Mouse (Mus musculus): ENCODE results near the gene Ifna7. TPM values are rescaled to one million over a fixed set of nuclear protein-coding genes. Genes with fewer than 3 reads are reported as not detected.

Ifna7 gene
- polyA plus RNA-seq, 1 experiment, result not detected

DNA sequence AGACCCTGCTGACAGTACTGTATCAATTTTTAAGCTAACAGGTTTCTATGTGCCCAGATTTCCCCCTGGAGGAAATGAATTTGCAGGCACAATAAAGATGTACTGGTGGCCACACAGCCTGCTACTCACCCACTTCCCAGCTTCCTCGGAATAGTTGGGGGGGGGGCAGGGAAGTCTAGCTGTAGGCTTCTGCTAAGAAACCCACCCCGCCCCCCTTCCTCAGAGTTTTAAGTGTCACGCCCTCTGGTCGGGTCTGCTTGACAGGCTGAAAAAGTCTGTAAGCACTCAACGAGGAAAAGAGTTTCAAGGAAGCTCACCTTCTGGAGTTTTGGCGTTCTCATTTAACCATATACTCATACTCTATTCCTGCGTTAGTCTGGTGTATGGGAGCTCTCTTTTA lies 47.3 kb downstream of the Ifna7 start:
- no peaks in the 10 kb centered on the region for H3K4me1 ChIP-seq (ENCODE audit: control insufficient read depth, insufficient read depth, low read length)
- H3K27ac ChIP-seq (ENCODE audit: insufficient read depth, low read length), result no peak overlapping the region
- H3K36me3 ChIP-seq (ENCODE audit: control insufficient read depth, insufficient read depth, low read length, poor library complexity, severe bottlenecking), result no peaks in the 10 kb centered on the region
- H3K9ac ChIP-seq (ENCODE audit: low read depth, poor library complexity, severe bottlenecking), result no peak overlapping the region
- H3K9me3 ChIP-seq (replicated peaks; ENCODE audit: control insufficient read depth, insufficient read depth, low read length, poor library complexity, severe bottlenecking), result no peaks in the 10 kb centered on the region
- TF ChIP-seq EP300 (IDR thresholded peaks at IDR 0.05; ENCODE audit: insufficient read depth, low read depth, low read length) (no peak), CTCF (IDR thresholded peaks at IDR 0.05; ENCODE audit: low read depth, low read length) (no peak), POLR2A (IDR thresholded peaks at IDR 0.05; ENCODE audit: insufficient read depth, low read length) (no peak)
- no peaks in the 10 kb centered on the region for H3K27me3 ChIP-seq (ENCODE audit: control insufficient read depth, insufficient read depth, low read length, poor library complexity, severe bottlenecking)
- H3K4me3 ChIP-seq (ENCODE audit: low read depth, low read length), result no peak overlapping the region

DNA sequence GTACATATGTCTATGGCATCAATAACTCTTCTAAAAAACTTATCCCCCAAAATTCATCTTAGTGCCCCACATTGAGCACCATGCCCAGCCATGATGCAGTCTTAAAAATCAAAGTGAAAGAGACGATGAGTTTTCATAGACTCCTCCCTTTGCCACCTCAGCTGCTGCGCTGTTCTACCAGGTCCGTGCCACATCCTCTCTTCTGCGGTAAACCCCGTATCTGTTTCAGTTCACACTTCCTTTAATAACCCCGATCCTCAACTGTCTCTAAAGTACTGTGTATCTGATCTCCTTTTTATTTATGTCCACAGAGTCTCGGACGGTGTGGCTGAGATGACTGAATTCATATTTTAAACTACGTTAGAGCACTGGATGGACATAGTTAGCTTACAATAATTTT lies 48.6 kb downstream of the Ifna7 start:
- no peak overlapping the region for H3K27ac ChIP-seq (ENCODE audit: insufficient read depth, low read length)
- no peaks in the 10 kb centered on the region for H3K36me3 ChIP-seq (ENCODE audit: control insufficient read depth, insufficient read depth, low read length, poor library complexity, severe bottlenecking)
- no peak for TF ChIP-seq POLR2A (IDR thresholded peaks at IDR 0.05; ENCODE audit: insufficient read depth, low read length)
- no peak for TF ChIP-seq CTCF (IDR thresholded peaks at IDR 0.05; ENCODE audit: low read depth, low read length)
- TF ChIP-seq EP300 (IDR thresholded peaks at IDR 0.05; ENCODE audit: insufficient read depth, low read depth, low read length), result no peak
- H3K4me3 ChIP-seq (ENCODE audit: low read depth, low read length), result no peak overlapping the region
- no peak overlapping the region for H3K9ac ChIP-seq (ENCODE audit: low read depth, poor library complexity, severe bottlenecking)
- H3K4me1 ChIP-seq (ENCODE audit: control insufficient read depth, insufficient read depth, low read length), result no peaks in the 10 kb centered on the region
- H3K9me3 ChIP-seq (replicated peaks; ENCODE audit: control insufficient read depth, insufficient read depth, low read length, poor library complexity, severe bottlenecking), result no peaks in the 10 kb centered on the region
- H3K27me3 ChIP-seq (ENCODE audit: control insufficient read depth, insufficient read depth, low read length, poor library complexity, severe bottlenecking), result no peaks in the 10 kb centered on the region

DNA sequence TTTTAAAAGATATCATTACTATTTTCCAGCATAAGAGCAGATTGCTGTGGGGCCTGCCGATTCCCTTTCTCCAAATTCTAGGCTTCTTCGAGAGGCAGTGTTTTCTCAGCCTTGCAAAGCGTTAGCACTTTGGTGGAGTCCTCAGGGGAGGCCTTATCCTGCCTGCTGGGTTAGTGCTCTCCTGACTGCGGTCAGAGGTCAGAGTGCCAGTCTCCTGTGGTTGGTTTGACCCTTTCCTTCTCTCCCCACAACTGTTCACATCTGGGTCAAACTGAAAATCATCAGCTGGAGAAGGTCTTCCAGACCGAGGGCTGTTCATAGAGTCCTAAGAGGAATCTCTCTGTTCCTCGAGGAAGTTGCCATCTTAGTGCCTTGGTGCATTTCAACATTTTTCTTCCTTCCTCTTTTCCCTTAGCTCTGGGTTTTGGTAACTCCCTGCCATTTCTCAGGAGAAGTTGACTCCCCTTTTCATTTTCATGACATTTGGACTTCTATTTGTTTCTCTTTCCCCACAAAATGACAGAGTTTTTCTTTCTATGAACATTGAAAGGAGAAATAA lies 49.1 kb downstream of the Ifna7 start:
- Histone ChIP-seq H3K27me3 (ENCODE audit: control insufficient read depth, insufficient read depth, low read length, poor library complexity, severe bottlenecking) (no peaks in the 10 kb centered on the region), H3K4me1 (ENCODE audit: control insufficient read depth, insufficient read depth, low read length) (no peaks in the 10 kb centered on the region), H3K4me3 (ENCODE audit: low read depth, low read length) (no peak overlapping the region), H3K36me3 (ENCODE audit: control insufficient read depth, insufficient read depth, low read length, poor library complexity, severe bottlenecking) (no peaks in the 10 kb centered on the region), H3K9me3 (replicated peaks; ENCODE audit: control insufficient read depth, insufficient read depth, low read length, poor library complexity, severe bottlenecking) (no peaks in the 10 kb centered on the region), H3K27ac (ENCODE audit: insufficient read depth, low read length) (no peak overlapping the region), H3K9ac (ENCODE audit: low read depth, poor library complexity, severe bottlenecking) (no peak overlapping the region)
- TF ChIP-seq CTCF (IDR thresholded peaks at IDR 0.05; ENCODE audit: low read depth, low read length) (no peak), POLR2A (IDR thresholded peaks at IDR 0.05; ENCODE audit: insufficient read depth, low read length) (no peak), EP300 (IDR thresholded peaks at IDR 0.05; ENCODE audit: insufficient read depth, low read depth, low read length) (no peak)

Other genes with a start within 250 kb of the Ifna7 start
- gene Ifna14, start 244.4 kb upstream of the Ifna7 start, polyA plus RNA-seq (2011; ENCODE audit: insufficient read depth, insufficient read length, low read depth, missing spikeins), result not detected in 2 replicates
- not detected in 2 replicates for gene Ifna9, start 223.8 kb upstream of the Ifna7 start, polyA plus RNA-seq (2011; ENCODE audit: insufficient read depth, insufficient read length, low read depth, missing spikeins)
- not detected in 2 replicates for gene Ifna12, start 212.9 kb upstream of the Ifna7 start, polyA plus RNA-seq (2011; ENCODE audit: insufficient read depth, insufficient read length, low read depth, missing spikeins)
- gene C87499, start 181.8 kb upstream of the Ifna7 start, polyA plus RNA-seq (2011; ENCODE audit: insufficient read depth, insufficient read length, low read depth, missing spikeins), result not detected in 2 replicates
- gene Ifna13, start 171.8 kb upstream of the Ifna7 start, polyA plus RNA-seq (2011; ENCODE audit: insufficient read depth, insufficient read length, low read depth, missing spikeins), result not detected in 2 replicates
- gene Ifna16, start 139.3 kb upstream of the Ifna7 start, polyA plus RNA-seq (2011; ENCODE audit: insufficient read depth, insufficient read length, low read depth, missing spikeins), result not detected in 2 replicates
- not detected in 2 replicates for gene Ifna2, start 132.3 kb upstream of the Ifna7 start, polyA plus RNA-seq (2011; ENCODE audit: insufficient read depth, insufficient read length, low read depth, missing spikeins)
- gene Ifnab, start 124.9 kb upstream of the Ifna7 start, polyA plus RNA-seq (2011; ENCODE audit: insufficient read depth, insufficient read length, low read depth, missing spikeins), result not detected in 2 replicates
- not detected in 2 replicates for gene Gm26566, start 94.4 kb upstream of the Ifna7 start, polyA plus RNA-seq (2011; ENCODE audit: insufficient read depth, insufficient read length, low read depth, missing spikeins)
- gene Klhl9, start 93.8 kb upstream of the Ifna7 start, polyA plus RNA-seq (2011; ENCODE audit: insufficient read depth, insufficient read length, low read depth, missing spikeins), result 79.5 and 83.1 TPM in 2 replicates
- gene Gm13271, start 61.4 kb upstream of the Ifna7 start, polyA plus RNA-seq (2011; ENCODE audit: insufficient read depth, insufficient read length, low read depth, missing spikeins), result not detected in 2 replicates
- not detected in 2 replicates for gene Gm13283, start 56.1 kb upstream of the Ifna7 start, polyA plus RNA-seq (2011; ENCODE audit: insufficient read depth, insufficient read length, low read depth, missing spikeins)
- gene Gm13290, start 42.4 kb upstream of the Ifna7 start, polyA plus RNA-seq (2011; ENCODE audit: insufficient read depth, insufficient read length, low read depth, missing spikeins), result not detected in 2 replicates
- not detected in 2 replicates for gene Gm13289, start 39.3 kb upstream of the Ifna7 start, polyA plus RNA-seq (2011; ENCODE audit: insufficient read depth, insufficient read length, low read depth, missing spikeins)
- not detected in 2 replicates for gene Gm13272, start 36.4 kb upstream of the Ifna7 start, polyA plus RNA-seq (2011; ENCODE audit: insufficient read depth, insufficient read length, low read depth, missing spikeins)
- gene Ifnz, start 34.1 kb upstream of the Ifna7 start, polyA plus RNA-seq (2011; ENCODE audit: insufficient read depth, insufficient read length, low read depth, missing spikeins), result not detected in 2 replicates
- not detected in 2 replicates for gene Gm13276, start 30.5 kb upstream of the Ifna7 start, polyA plus RNA-seq (2011; ENCODE audit: insufficient read depth, insufficient read length, low read depth, missing spikeins)
- not detected in 2 replicates for gene Gm13277, start 27.6 kb upstream of the Ifna7 start, polyA plus RNA-seq (2011; ENCODE audit: insufficient read depth, insufficient read length, low read depth, missing spikeins)
- not detected in 2 replicates for gene Gm13278, start 24.7 kb upstream of the Ifna7 start, polyA plus RNA-seq (2011; ENCODE audit: insufficient read depth, insufficient read length, low read depth, missing spikeins)
- not detected in 2 replicates for gene Gm13275, start 21.7 kb upstream of the Ifna7 start, polyA plus RNA-seq (2011; ENCODE audit: insufficient read depth, insufficient read length, low read depth, missing spikeins)
- gene Gm13279, start 18.8 kb upstream of the Ifna7 start, polyA plus RNA-seq (2011; ENCODE audit: insufficient read depth, insufficient read length, low read depth, missing spikeins), result not detected in 2 replicates
- not detected in 2 replicates for gene Gm13285, start 16.6 kb upstream of the Ifna7 start, polyA plus RNA-seq (2011; ENCODE audit: insufficient read depth, insufficient read length, low read depth, missing spikeins)
- gene Gm13287, start 13.0 kb upstream of the Ifna7 start, polyA plus RNA-seq (2011; ENCODE audit: insufficient read depth, insufficient read length, low read depth, missing spikeins), result not detected in 2 replicates
- gene Gm13288, start 10.7 kb upstream of the Ifna7 start, polyA plus RNA-seq (2011; ENCODE audit: insufficient read depth, insufficient read length, low read depth, missing spikeins), result not detected in 2 replicates
- not detected in 2 replicates for gene Ifna11, start 3.7 kb downstream of the Ifna7 start, polyA plus RNA-seq (2011; ENCODE audit: insufficient read depth, insufficient read length, low read depth, missing spikeins)
- gene Ifna6, start 11.2 kb downstream of the Ifna7 start, polyA plus RNA-seq (2011; ENCODE audit: insufficient read depth, insufficient read length, low read depth, missing spikeins), result not detected in 2 replicates
- gene Ifna5, start 19.3 kb downstream of the Ifna7 start, polyA plus RNA-seq (2011; ENCODE audit: insufficient read depth, insufficient read length, low read depth, missing spikeins), result not detected in 2 replicates
- gene Ifna4, start 25.6 kb downstream of the Ifna7 start, polyA plus RNA-seq (2011; ENCODE audit: insufficient read depth, insufficient read length, low read depth, missing spikeins), result not detected in 2 replicates
- gene Ifna1, start 33.9 kb downstream of the Ifna7 start, polyA plus RNA-seq (2011; ENCODE audit: insufficient read depth, insufficient read length, low read depth, missing spikeins), result not detected in 2 replicates
- not detected in 2 replicates for gene Ifne, start 64.0 kb downstream of the Ifna7 start, polyA plus RNA-seq (2011; ENCODE audit: insufficient read depth, insufficient read length, low read depth, missing spikeins)

Data from ES-Bruce4 (cell line).